Mouse (Mus musculus): ENCODE data around the gene Cdkal1. TPM values are rescaled to one million over a fixed set of nuclear protein-coding genes. Genes with fewer than 3 reads are reported as not detected.
A peak's percentile ranks its signal among the peaks of the same experiment; 100 is the strongest.

Cdkal1 gene
- total and polyA plus RNA-seq, 2 experiments from 2014 or later, result 17.4 to 17.6 TPM

DNA sequence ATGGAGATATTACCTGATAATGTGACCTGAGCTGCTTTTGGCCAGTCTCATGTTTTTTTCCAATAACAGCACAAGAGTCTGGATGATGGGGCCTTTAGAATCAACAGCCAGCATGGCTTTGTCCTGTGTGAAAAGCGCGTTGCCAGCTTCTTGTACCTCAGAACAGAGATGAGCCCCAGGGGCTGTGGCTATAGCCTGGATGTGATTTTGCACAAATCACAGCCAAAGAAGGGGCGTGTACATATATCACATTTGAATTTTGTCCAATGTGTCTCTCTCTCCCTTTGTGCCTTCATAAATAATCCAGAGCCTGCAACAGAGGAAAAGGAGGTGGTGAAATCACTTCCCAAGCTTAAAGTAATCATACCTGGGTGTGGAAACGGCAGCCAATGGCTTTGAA lies 660.5 kb downstream of the Cdkal1 start:
- H3K9ac ChIP-seq (replicated peaks; ENCODE audit: low read length, poor library complexity, severe bottlenecking), result no peak overlapping the region
- H3K4me2 ChIP-seq (ENCODE audit: low read depth, low read length, poor library complexity, severe bottlenecking), result no peak overlapping the region
- TF ChIP-seq CTCF (IDR thresholded peaks at IDR 0.05), result no peak
- 32% methylated on average over 4 of the region's 4 CpGs for WGBS
- H3K27ac ChIP-seq (ENCODE audit: low read depth, low read length), result peak overlapping the region; percentile 20; the same call in 1 of the 2 replicates
- H3K4me1 ChIP-seq (ENCODE audit: insufficient read depth, low read length), result 0 out of 2 replicates have a peak, but pooled peaks cover 3% of the 10 kb centered on the region
- DNase-seq (ENCODE audit: low spot score), result no peak
- no peaks in the 10 kb centered on the region for H3K27me3 ChIP-seq (ENCODE audit: insufficient read depth, low read length)
- no peak overlapping the region for H3K4me3 ChIP-seq (ENCODE audit: low read depth, low read length)
- no peak for ATAC-seq (ENCODE audit: low FRiP score)
- no peaks in the 10 kb centered on the region for H3K36me3 ChIP-seq (ENCODE audit: insufficient read depth, low read length)
- H3K9me3 ChIP-seq (ENCODE audit: low read length), result no peaks in the 10 kb centered on the region

DNA sequence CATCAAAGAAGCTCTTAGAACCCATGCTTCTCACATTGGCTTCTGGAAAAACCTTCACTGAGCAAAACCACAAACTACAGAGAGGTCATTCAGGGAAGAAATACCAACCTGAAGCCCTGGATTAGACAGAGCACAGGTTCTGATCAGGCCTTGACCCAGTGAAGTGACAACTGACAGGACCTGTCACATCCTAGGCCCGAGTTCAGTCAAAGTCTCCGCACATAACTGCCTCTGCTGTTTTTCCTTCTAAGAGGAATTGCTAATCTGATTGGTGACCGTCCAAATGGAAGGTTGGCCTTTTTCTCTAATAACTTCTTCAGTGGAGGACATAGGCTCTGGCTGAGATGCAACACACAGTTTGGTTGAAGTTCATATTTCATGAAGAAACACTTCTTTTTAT lies 662.8 kb downstream of the Cdkal1 start:
- no peak for TF ChIP-seq CTCF (IDR thresholded peaks at IDR 0.05)
- H3K4me3 ChIP-seq (ENCODE audit: low read depth, low read length), result no peak overlapping the region
- ATAC-seq (ENCODE audit: low FRiP score) (no peak), DNase-seq (ENCODE audit: low spot score) (no peak)
- H3K36me3 ChIP-seq (ENCODE audit: insufficient read depth, low read length), result no peaks in the 10 kb centered on the region
- 89% methylated on average over 3 of the region's 3 CpGs for WGBS
- H3K27ac ChIP-seq (ENCODE audit: low read depth, low read length), result no peak overlapping the region
- H3K9ac ChIP-seq (replicated peaks; ENCODE audit: low read length, poor library complexity, severe bottlenecking), result no peak overlapping the region
- H3K9me3 ChIP-seq (ENCODE audit: low read length), result no peaks in the 10 kb centered on the region
- no peaks in the 10 kb centered on the region for H3K27me3 ChIP-seq (ENCODE audit: insufficient read depth, low read length)
- no peak overlapping the region for H3K4me2 ChIP-seq (ENCODE audit: low read depth, low read length, poor library complexity, severe bottlenecking)
- 0 out of 2 replicates have a peak, but pooled peaks cover 3% of the 10 kb centered on the region for H3K4me1 ChIP-seq (ENCODE audit: insufficient read depth, low read length)

DNA sequence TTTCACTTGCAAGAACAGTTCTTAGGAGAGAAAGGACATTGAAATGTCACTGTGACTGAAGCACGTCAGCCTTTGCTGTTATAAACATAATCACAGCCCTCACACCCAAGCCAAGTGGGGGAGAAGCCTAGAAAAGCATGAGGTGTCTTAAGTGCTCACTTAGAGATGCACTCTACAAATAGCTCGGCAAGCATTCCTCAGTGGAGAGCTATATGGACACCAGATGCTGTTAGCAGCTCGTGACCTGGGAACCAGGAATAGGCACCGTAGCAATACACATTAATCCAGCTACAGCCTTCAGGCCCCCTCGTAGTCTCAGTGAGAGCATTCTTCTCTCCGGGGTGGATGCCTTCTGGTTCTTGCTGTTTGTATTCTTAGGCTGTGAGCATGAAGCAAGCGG lies 664.9 kb downstream of the Cdkal1 start:
- 0 out of 2 replicates have a peak, but pooled peaks cover 3% of the 10 kb centered on the region for H3K4me1 ChIP-seq (ENCODE audit: insufficient read depth, low read length)
- H3K4me3 ChIP-seq (ENCODE audit: low read depth, low read length), result no peak overlapping the region
- H3K27me3 ChIP-seq (ENCODE audit: insufficient read depth, low read length), result no peaks in the 10 kb centered on the region
- no peak overlapping the region for H3K27ac ChIP-seq (ENCODE audit: low read depth, low read length)
- no peak for TF ChIP-seq CTCF (IDR thresholded peaks at IDR 0.05)
- H3K36me3 ChIP-seq (ENCODE audit: insufficient read depth, low read length), result no peaks in the 10 kb centered on the region
- DNase-seq (ENCODE audit: low spot score), result no peak
- H3K9ac ChIP-seq (replicated peaks; ENCODE audit: low read length, poor library complexity, severe bottlenecking), result no peak overlapping the region
- H3K4me2 ChIP-seq (ENCODE audit: low read depth, low read length, poor library complexity, severe bottlenecking), result no peak overlapping the region
- WGBS, result 86% methylated on average over 7 of the region's 7 CpGs
- ATAC-seq (ENCODE audit: low FRiP score), result no peak
- no peaks in the 10 kb centered on the region for H3K9me3 ChIP-seq (ENCODE audit: low read length)

DNA sequence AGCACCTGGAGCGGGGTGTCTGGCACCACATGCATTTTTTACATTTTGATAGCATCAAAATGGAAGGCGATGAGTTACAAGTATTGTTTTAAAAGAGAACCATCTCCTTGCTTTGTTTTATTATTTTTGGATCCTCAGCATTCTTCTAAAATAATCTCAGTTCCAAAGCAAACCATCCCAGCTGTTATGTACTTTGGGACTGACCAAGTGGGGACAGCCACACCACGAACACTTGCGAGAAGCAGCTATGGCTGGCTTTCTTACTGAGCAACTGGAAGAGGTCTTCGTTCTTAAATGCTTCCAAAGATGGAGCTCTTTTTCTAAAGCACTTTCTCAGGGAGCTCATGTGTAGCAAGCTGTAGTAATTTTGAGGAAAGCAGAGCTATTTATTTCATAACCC lies 668.7 kb downstream of the Cdkal1 start:
- WGBS, result 92% methylated on average over 5 of the region's 5 CpGs
- Histone ChIP-seq H3K4me1 (ENCODE audit: insufficient read depth, low read length) (no peaks in the 10 kb centered on the region), H3K9ac (replicated peaks; ENCODE audit: low read length, poor library complexity, severe bottlenecking) (no peak overlapping the region), H3K36me3 (ENCODE audit: insufficient read depth, low read length) (no peaks in the 10 kb centered on the region), H3K27ac (ENCODE audit: low read depth, low read length) (no peak overlapping the region), H3K9me3 (ENCODE audit: low read length) (no peaks in the 10 kb centered on the region), H3K4me2 (ENCODE audit: low read depth, low read length, poor library complexity, severe bottlenecking) (no peak overlapping the region), H3K27me3 (ENCODE audit: insufficient read depth, low read length) (no peaks in the 10 kb centered on the region), H3K4me3 (ENCODE audit: low read depth, low read length) (no peak overlapping the region)
- DNase-seq (ENCODE audit: low spot score) (no peak), ATAC-seq (ENCODE audit: low FRiP score) (no peak)
- no peak for TF ChIP-seq CTCF (IDR thresholded peaks at IDR 0.05)

DNA sequence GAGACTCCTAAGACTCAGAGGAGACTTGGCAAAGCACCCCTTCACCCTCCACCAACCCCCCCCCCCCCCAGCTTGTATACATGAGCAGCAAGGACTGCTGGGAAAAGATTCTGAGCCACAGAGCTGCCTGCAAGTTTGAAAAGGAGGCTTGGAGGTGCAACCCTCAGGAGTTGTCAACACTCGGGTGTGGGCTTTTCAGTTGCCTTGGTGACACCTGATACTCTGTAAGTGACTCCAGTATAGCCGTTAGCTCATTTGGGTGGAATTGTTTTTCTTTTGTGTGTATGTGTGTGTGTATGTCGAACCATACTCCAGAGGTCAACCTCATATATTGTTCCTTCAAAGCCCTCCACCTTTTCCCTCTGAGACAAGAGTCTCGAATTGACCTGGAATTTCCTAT lies 669.9 kb downstream of the Cdkal1 start:
- Histone ChIP-seq H3K4me2 (ENCODE audit: low read depth, low read length, poor library complexity, severe bottlenecking) (no peak overlapping the region), H3K9ac (replicated peaks; ENCODE audit: low read length, poor library complexity, severe bottlenecking) (no peak overlapping the region), H3K4me3 (ENCODE audit: low read depth, low read length) (no peak overlapping the region), H3K27ac (ENCODE audit: low read depth, low read length) (no peak overlapping the region), H3K36me3 (ENCODE audit: insufficient read depth, low read length) (no peaks in the 10 kb centered on the region), H3K27me3 (ENCODE audit: insufficient read depth, low read length) (no peaks in the 10 kb centered on the region), H3K9me3 (ENCODE audit: low read length) (no peaks in the 10 kb centered on the region), H3K4me1 (ENCODE audit: insufficient read depth, low read length) (no peaks in the 10 kb centered on the region)
- 71% methylated on average over 4 of the region's 4 CpGs for WGBS
- no peak for DNase-seq (ENCODE audit: low spot score)
- no peak for TF ChIP-seq CTCF (IDR thresholded peaks at IDR 0.05)
- ATAC-seq (ENCODE audit: low FRiP score), result no peak

DNA sequence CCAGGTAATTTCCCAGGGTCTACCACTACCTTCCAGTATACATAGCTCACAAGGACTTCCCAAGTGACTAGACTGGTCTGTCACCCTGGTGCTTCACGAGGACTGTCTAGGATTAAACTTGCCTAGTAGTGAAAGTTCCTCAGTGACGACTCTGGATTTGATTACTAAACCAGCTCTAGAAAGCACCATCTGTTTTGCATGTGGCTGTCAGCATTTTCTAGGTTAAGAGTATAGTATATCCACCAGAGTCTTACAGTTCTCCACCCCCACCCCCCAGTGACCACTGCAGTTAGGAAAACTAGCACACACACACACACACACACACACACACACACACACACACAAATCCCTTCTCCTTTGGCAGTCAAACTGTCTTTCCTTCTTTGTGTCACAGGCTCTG lies 670.9 kb downstream of the Cdkal1 start:
- no peak for TF ChIP-seq CTCF (IDR thresholded peaks at IDR 0.05)
- Histone ChIP-seq H3K36me3 (ENCODE audit: insufficient read depth, low read length) (no peaks in the 10 kb centered on the region), H3K9ac (replicated peaks; ENCODE audit: low read length, poor library complexity, severe bottlenecking) (no peak overlapping the region), H3K27me3 (ENCODE audit: insufficient read depth, low read length) (no peaks in the 10 kb centered on the region), H3K27ac (ENCODE audit: low read depth, low read length) (no peak overlapping the region), H3K4me3 (ENCODE audit: low read depth, low read length) (no peak overlapping the region), H3K9me3 (ENCODE audit: low read length) (no peaks in the 10 kb centered on the region), H3K4me1 (ENCODE audit: insufficient read depth, low read length) (no peaks in the 10 kb centered on the region), H3K4me2 (ENCODE audit: low read depth, low read length, poor library complexity, severe bottlenecking) (no peak overlapping the region)
- ATAC-seq (ENCODE audit: low FRiP score), result no peak
- no peak for DNase-seq (ENCODE audit: low spot score)
- 87% methylated on average over 2 of the region's 2 CpGs for WGBS
